Mouse (Mus musculus) stomach, postnatal 0 days (tissue): Measurements from ENCODE around the gene Plekhd1. TPM values are rescaled to one million over a fixed set of nuclear protein-coding genes. Genes with fewer than 3 reads are reported as not detected.

Experiments
- ATAC-seq: fragments of 200-750 bp; cut with Nextera tagmentation; 2 replicates; pipeline ENCODE4 v1.8.0; 2017; ENCODE audit not compliant: low FRiP score, low TSS enrichment
- DNase-seq: peaks from one replicate; pipeline ENCODE4 v3.0.0-alpha.2; 2016; ENCODE audit warnings: low spot score
- H3K27ac ChIP-seq: fragments of 300-500 bp; sonication (generic); replicated peaks from 2 replicates; pipeline ENCODE4 v1.5.1; 2014; ENCODE audit warnings: mild to moderate bottlenecking, control low read depth
- H3K27me3 ChIP-seq: fragments of 300-500 bp; sonication (generic); 2 replicates; pipeline ENCODE4 v1.6.1; 2014; ENCODE audit warnings: low read length; ENCODE audit not compliant: control insufficient read depth, insufficient read depth
- H3K36me3 ChIP-seq: fragments of 300-500 bp; sonication (generic); 2 replicates; pipeline ENCODE4 v1.6.1; 2014; ENCODE audit warnings: low read length, mixed read lengths; ENCODE audit not compliant: control insufficient read depth, insufficient read depth
- H3K4me1 ChIP-seq: fragments of 300-500 bp; sonication (generic); replicated peaks from 2 replicates; pipeline ENCODE4 v1.6.1; 2014; ENCODE audit warnings: antibody characterized with exemption; ENCODE audit not compliant: control insufficient read depth, insufficient read depth
- H3K4me2 ChIP-seq: fragments of 300-500 bp; sonication (generic); replicated peaks from 2 replicates; pipeline ENCODE4 v1.6.1; 2014; ENCODE audit warnings: low read depth, mild to moderate bottlenecking, control low read depth, moderate library complexity
- H3K4me3 ChIP-seq: fragments of 300-500 bp; sonication (generic); 2 replicates; pipeline ENCODE4 v1.5.1; 2014; ENCODE audit warnings: low read depth, low read length, control low read depth
- H3K9ac ChIP-seq: fragments of 300-500 bp; sonication (generic); 2 replicates; pipeline ENCODE4 v1.6.1; 2014; ENCODE audit warnings: mild to moderate bottlenecking, low read length, control low read depth, mixed read lengths
- H3K9me3 ChIP-seq: fragments of 300-500 bp; sonication (generic); 2 replicates; pipeline ENCODE4 v1.6.1; 2016; ENCODE audit warnings: low read length; ENCODE audit not compliant: control insufficient read depth
- CTCF ChIP-seq: IDR thresholded peaks from 2 replicates; pipeline ENCODE4 v1.5.1; 2016; ENCODE audit warnings: antibody characterized with exemption, low read depth, mild to moderate bottlenecking, moderate library complexity
- EP300 ChIP-seq: optimal IDR thresholded peaks from 2 replicates; pipeline ENCODE3; 2016; ENCODE audit warnings: antibody characterized with exemption
- WGBS: fragments of 180-500 bp; shearing (Covaris S2); extraction: QIAGEN DNeasy Blood & Tissue Kit; methylation state at CpG from one replicate; pipeline ENCODE4 v1.1.7; 2014; 5-methylcytosine and 5-hydroxymethylcytosine counted together
- polyA plus RNA-seq: library from polyadenylated mRNA; unstranded; fragments of >200 nt; fragmentation: Nextera tagmentation; extraction: Ambion mirVana; gene quantifications from 2 replicates; pipeline ENCODE4 v1.2.1, GENCODE M21; 2015

Gene Plekhd1
- polyA plus RNA-seq, 1 experiment from 2014 or later, result 2.3 TPM

DNA sequence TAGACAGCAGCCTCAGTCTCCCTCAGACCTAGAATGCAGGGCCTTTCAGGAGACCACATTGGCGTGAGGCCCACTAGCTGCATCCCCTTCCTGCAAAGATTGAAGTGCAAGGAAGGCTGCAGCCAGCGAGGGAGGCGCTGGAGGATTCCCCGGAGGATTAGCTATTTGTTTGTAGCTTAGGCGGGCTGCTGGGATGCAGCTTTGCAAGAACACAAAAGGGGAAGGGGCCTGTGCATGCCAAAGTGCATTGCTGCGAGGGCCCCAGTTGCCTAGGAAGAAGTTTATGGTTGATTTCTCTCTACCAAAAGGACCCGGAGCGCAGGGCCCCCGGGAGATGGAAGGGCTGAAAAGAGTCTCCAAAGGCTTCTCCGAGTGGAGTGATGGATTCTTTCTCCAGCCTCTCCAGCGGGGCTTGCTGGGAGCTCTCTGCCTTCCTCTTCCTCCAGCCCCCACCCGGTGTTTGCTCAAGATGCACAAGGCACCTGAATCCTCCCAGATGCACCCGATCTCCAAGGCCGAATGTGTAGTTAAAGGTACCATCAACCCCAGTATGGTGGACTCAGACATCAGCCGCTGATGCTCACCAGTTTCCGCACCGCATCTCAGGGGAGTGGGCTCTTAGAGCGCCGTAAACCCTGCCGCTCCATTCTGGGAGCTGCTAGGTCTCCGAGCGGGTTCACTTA lies 67.5 kb downstream of the Plekhd1 start:
- no peaks in the 10 kb centered on the region for H3K9me3 ChIP-seq
- H3K9ac ChIP-seq, result no peak overlapping the region
- no peak overlapping the region for H3K27ac ChIP-seq
- DNase-seq (no peak), ATAC-seq (no peak)
- peak overlapping the region; percentile 53 for H3K4me2 ChIP-seq
- no peaks in the 10 kb centered on the region for H3K36me3 ChIP-seq
- TF ChIP-seq EP300, result no peak
- TF ChIP-seq CTCF, result no peak
- peaks cover 12% of the 10 kb centered on the region for H3K4me1 ChIP-seq
- 4% methylated on average over 22 of the region's 22 CpGs for WGBS
- peak overlapping the region; percentile 57 for H3K4me3 ChIP-seq
- peaks cover 24% of the 10 kb centered on the region for H3K27me3 ChIP-seq

GRCm38 (mm10) chr12:80760396-80760801 lies 68.0 kb downstream of the Plekhd1 start, which contains the start of gene Ccdc177:
TSS of gene Ccdc177 (minus strand) at chr12:80760687.
- WGBS, result under 1% methylated on average over 24 of the region's 24 CpGs
- peak within 1 kb of the TSS; percentile 57 for H3K4me3 ChIP-seq
- H3K9ac ChIP-seq, result no peak within 1 kb of the TSS
- TF ChIP-seq CTCF (peak; percentile 95), EP300 (no peak)
- no peaks in the 10 kb centered on the region for H3K9me3 ChIP-seq
- peak; percentile 81 for DNase-seq
- H3K27me3 ChIP-seq, result peaks cover 24% of the 10 kb centered on the region
- H3K36me3 ChIP-seq, result no peaks in the 10 kb centered on the region
- no peak within 1 kb of the TSS for H3K27ac ChIP-seq
- ATAC-seq, result no peak
- peak within 1 kb of the TSS; percentile 53 for H3K4me2 ChIP-seq
- peaks cover 12% of the 10 kb centered on the region for H3K4me1 ChIP-seq

DNA sequence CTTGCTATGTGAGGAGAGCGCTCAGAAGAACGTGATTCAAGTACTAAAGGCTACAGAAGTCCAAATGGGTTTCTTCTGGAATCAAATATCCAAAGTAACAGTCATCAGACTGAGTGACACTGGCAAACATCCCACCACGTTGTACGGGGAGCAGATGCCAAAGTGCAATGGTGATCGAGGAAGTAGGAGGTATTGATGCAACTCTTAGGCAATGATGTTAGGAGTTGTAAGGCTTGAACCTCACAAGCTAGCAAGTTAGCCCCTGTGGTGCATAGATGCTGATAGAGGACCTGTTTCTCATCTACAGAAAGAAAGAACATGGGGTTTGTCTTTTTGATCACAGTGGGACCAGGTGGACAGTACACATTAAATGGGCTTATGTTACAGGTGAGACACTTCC lies 70.6 kb downstream of the Plekhd1 start:
- no peak overlapping the region for H3K27ac ChIP-seq
- no peak overlapping the region for H3K9ac ChIP-seq
- H3K4me3 ChIP-seq, result no peak overlapping the region
- WGBS, result 70% methylated on average over 5 of the region's 5 CpGs
- ATAC-seq (no peak), DNase-seq (no peak)
- no peaks in the 10 kb centered on the region for H3K36me3 ChIP-seq
- no peak overlapping the region for H3K4me2 ChIP-seq
- peaks cover 15% of the 10 kb centered on the region; the same call in 1 of the 2 replicates for H3K27me3 ChIP-seq
- H3K4me1 ChIP-seq, result peaks cover 7% of the 10 kb centered on the region
- H3K9me3 ChIP-seq, result no peaks in the 10 kb centered on the region
- no peak for TF ChIP-seq EP300
- no peak for TF ChIP-seq CTCF

DNA sequence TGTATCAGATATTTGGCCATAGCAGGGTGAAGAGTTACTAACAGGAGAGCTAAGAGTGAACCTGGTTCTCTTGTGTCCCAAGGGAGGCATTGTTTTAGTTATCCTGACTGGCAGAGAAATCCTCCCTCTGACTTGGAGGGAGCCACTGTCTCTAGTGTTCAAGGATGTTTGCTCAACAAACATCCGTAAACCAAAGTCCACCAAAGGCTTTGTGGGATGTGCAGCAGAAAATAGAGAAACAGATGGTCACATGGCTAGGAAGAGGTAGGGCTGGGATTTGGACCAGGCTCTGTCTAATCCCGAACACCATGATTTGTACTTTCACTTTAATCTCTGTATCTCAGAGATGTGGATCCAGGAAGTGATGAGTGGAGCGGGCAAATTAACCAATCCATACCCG lies 71.7 kb downstream of the Plekhd1 start:
- H3K4me2 ChIP-seq, result no peak overlapping the region
- DNase-seq, result no peak
- 51% methylated on average over 4 of the region's 4 CpGs for WGBS
- H3K36me3 ChIP-seq, result no peaks in the 10 kb centered on the region
- no peak for ATAC-seq
- H3K27me3 ChIP-seq, result peaks cover 12% of the 10 kb centered on the region; the same call in 1 of the 2 replicates
- H3K4me3 ChIP-seq, result no peak overlapping the region
- no peaks in the 10 kb centered on the region for H3K9me3 ChIP-seq
- H3K4me1 ChIP-seq, result no peaks in the 10 kb centered on the region
- H3K9ac ChIP-seq, result no peak overlapping the region
- TF ChIP-seq CTCF, result no peak
- no peak for TF ChIP-seq EP300
- H3K27ac ChIP-seq, result no peak overlapping the region

GRCm38 (mm10) chr12:80769697-80770096 lies 77.3 kb downstream of the Plekhd1 start:
- H3K27me3 ChIP-seq, result no peaks in the 10 kb centered on the region
- 22% methylated on average over 11 of the region's 11 CpGs for WGBS
- no peak overlapping the region for H3K4me2 ChIP-seq
- no peak overlapping the region for H3K27ac ChIP-seq
- peak; percentile 98 for TF ChIP-seq CTCF
- TF ChIP-seq EP300, result no peak
- H3K9ac ChIP-seq, result no peak overlapping the region
- H3K9me3 ChIP-seq, result no peaks in the 10 kb centered on the region
- no peaks in the 10 kb centered on the region for H3K4me1 ChIP-seq
- DNase-seq (peak; percentile 87), ATAC-seq (peak; percentile 88)
- no peak overlapping the region for H3K4me3 ChIP-seq
- no peaks in the 10 kb centered on the region for H3K36me3 ChIP-seq

Other genes with a start within 250 kb of the Plekhd1 start
- 9.0 and 10.6 TPM in 2 replicates for gene Exd2, start 229.5 kb upstream of the Plekhd1 start, polyA plus RNA-seq
- gene Galnt16, start 174.3 kb upstream of the Plekhd1 start, polyA plus RNA-seq, result 6.1 and 6.3 TPM in 2 replicates
- 15.1 and 15.6 TPM in 2 replicates for gene Slc39a9, start 48.7 kb upstream of the Plekhd1 start, polyA plus RNA-seq
- 125 and 131 TPM in 2 replicates for gene Erh, start 48.2 kb upstream of the Plekhd1 start, polyA plus RNA-seq
- 0.06 and 0.07 TPM in 2 replicates for gene Ccdc177, start 68.1 kb downstream of the Plekhd1 start, polyA plus RNA-seq
- gene Susd6, start 97.9 kb downstream of the Plekhd1 start, polyA plus RNA-seq, result 12.3 and 12.9 TPM in 2 replicates